ENCODE assay signal across 13 mouse cellular contexts in the genomic region with DNA sequence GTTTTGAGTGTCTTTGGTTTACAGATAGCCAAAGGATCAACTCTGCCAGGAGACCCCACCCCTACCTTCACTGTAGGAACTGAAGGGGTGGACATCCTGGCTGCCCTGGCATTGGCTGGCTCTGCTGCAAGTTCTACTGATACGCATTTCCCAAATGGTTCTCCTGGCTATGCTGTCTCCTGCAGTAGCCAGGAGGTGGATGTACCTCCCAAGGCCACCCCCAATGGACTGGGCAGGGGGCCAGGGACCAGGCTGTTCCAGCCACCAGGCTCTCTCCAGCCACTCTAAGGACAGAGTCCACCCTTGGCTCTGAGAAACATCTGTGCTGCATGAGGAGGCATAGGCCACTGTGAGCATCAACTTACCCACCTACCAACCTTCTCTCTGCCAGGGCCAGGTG.
A peak's percentile ranks its signal among the peaks of the same experiment; 100 is the strongest.
DNase-seq lines count a peak whose midpoint lies in the region; ATAC-seq and TF ChIP-seq lines count a peak whose summit lies in the region.
"Had no signal": no experiment of that assay in that cellular context is flagged by ENCODE, and none has a peak within 500 bp of the region (broad histone marks: within the 10 kb centered on the region; RNA-seq: fewer than 3 reads in every experiment).

No protein-coding gene starts in this region.

- H3K27me3 ChIP-seq in heart, adult 2 months (ENCODE audit: control insufficient read depth, insufficient read depth, low read length) = no peaks in the 10 kb centered on the region
- peaks cover 5% of the 10 kb centered on the region; the same call in 1 of the 2 replicates for H3K27me3 ChIP-seq in heart, embryonic 11.5 days (ENCODE audit: control insufficient read depth, insufficient read depth, low read length)
- no peaks in the 10 kb centered on the region for H3K27me3 ChIP-seq in stomach, postnatal 0 days (ENCODE audit: control insufficient read depth, insufficient read depth, low read length)
- H3K27me3 ChIP-seq in hindbrain, embryonic 11.5 days (ENCODE audit: control insufficient read depth, insufficient read depth, low read length) = no peaks in the 10 kb centered on the region
- H3K27me3 ChIP-seq: hindbrain, embryonic 12.5 days had no signal

- no peaks in the 10 kb centered on the region for H3K36me3 ChIP-seq in heart, adult 2 months (ENCODE audit: control insufficient read depth, insufficient read depth, low read length)
- no peaks in the 10 kb centered on the region for H3K36me3 ChIP-seq in heart, embryonic 11.5 days (ENCODE audit: control insufficient read depth, insufficient read depth, low read length)
- H3K36me3 ChIP-seq in stomach, postnatal 0 days (ENCODE audit: control insufficient read depth, insufficient read depth, low read length) = no peaks in the 10 kb centered on the region
- H3K36me3 ChIP-seq in hindbrain, embryonic 11.5 days (ENCODE audit: control insufficient read depth, insufficient read depth, low read length) = no peaks in the 10 kb centered on the region
- H3K36me3 ChIP-seq: hindbrain, embryonic 12.5 days had no signal

- peak overlapping the region; percentile 28; the same call in 1 of the 2 replicates for H3K27ac ChIP-seq in heart, adult 2 months
- no peak overlapping the region for H3K27ac ChIP-seq in heart, embryonic 11.5 days (ENCODE audit: low read depth, low read length)
- no peak overlapping the region for H3K27ac ChIP-seq in stomach, postnatal 0 days (replicated peaks)
- no peak overlapping the region for H3K27ac ChIP-seq in hindbrain, embryonic 11.5 days (ENCODE audit: low read depth, low read length)
- H3K27ac ChIP-seq: hindbrain, embryonic 12.5 days had no signal

- H3K4me2 ChIP-seq in heart, embryonic 11.5 days = no peak overlapping the region
- H3K4me2 ChIP-seq in stomach, postnatal 0 days (replicated peaks; ENCODE audit: low read depth) = no peak overlapping the region
- no peak overlapping the region for H3K4me2 ChIP-seq in hindbrain, embryonic 11.5 days (replicated peaks; ENCODE audit: low read depth, low read length)
- H3K4me2 ChIP-seq: hindbrain, embryonic 12.5 days; lung, embryonic 14.5 days; midbrain, embryonic 11.5 days had no signal

- no peak for TF ChIP-seq CTCF in heart, adult 2 months (IDR thresholded peaks at IDR 0.05)
- no peak for TF ChIP-seq CTCF in stomach, postnatal 0 days (IDR thresholded peaks at IDR 0.05; ENCODE audit: low read depth)

- WGBS in heart, adult 2 months = 45% methylated on average over 1 of the region's 1 CpGs
- 91% methylated on average over 1 of the region's 1 CpGs for WGBS in heart, embryonic 11.5 days (ENCODE audit: insufficient replicate concordance)
- WGBS in stomach, postnatal 0 days = 70% methylated on average over 1 of the region's 1 CpGs
- WGBS in hindbrain, embryonic 11.5 days = 100% methylated on average over 1 of the region's 1 CpGs

- peaks cover 18% of the 10 kb centered on the region for H3K4me1 ChIP-seq in heart, adult 2 months (ENCODE audit: control insufficient read depth, insufficient read depth, low read length)
- H3K4me1 ChIP-seq in heart, embryonic 11.5 days (ENCODE audit: control insufficient read depth, insufficient read depth, low read length) = peaks cover 9% of the 10 kb centered on the region
- H3K4me1 ChIP-seq in stomach, postnatal 0 days (replicated peaks; ENCODE audit: control insufficient read depth, insufficient read depth) = peaks cover 8% of the 10 kb centered on the region; the same call in 1 of the 2 replicates
- H3K4me1 ChIP-seq in hindbrain, embryonic 11.5 days (replicated peaks; ENCODE audit: control insufficient read depth, insufficient read depth, low read length) = no peaks in the 10 kb centered on the region

- peak; percentile 77 to 81 for DNase-seq in heart, adult 2 months
- DNase-seq in adrenal gland, postnatal 14 days = peak; percentile 84
- peak; percentile 39 to 50 for DNase-seq in gastrocnemius, postnatal 36 days
- peak; percentile 80 to 93 for DNase-seq in kidney, postnatal 25 days
- DNase-seq in stomach, postnatal 0 days (ENCODE audit: low spot score) = no peak
- DNase-seq in spleen, postnatal 14 days (ENCODE audit: low spot score in 2 of 2) = no peak
- DNase-seq in hindbrain, embryonic 11.5 days (ENCODE audit: low spot score) = no peak
- DNase-seq: cerebellum, adult 11-12 months; right cerebral cortex, adult 18-20 months had no signal

- no peak overlapping the region for H3K4me3 ChIP-seq in heart, adult 2 months
- H3K4me3 ChIP-seq in heart, embryonic 11.5 days (ENCODE audit: low read depth, low read length) = no peak overlapping the region
- no peak overlapping the region for H3K4me3 ChIP-seq in stomach, postnatal 0 days (ENCODE audit: low read depth, low read length)
- no peak overlapping the region for H3K4me3 ChIP-seq in hindbrain, embryonic 11.5 days (ENCODE audit: low read depth, low read length)
- H3K4me3 ChIP-seq: hindbrain, embryonic 12.5 days had no signal

- TF ChIP-seq EP300 in heart, adult 2 months (IDR thresholded peaks at IDR 0.05; ENCODE audit: insufficient read depth, low read depth, low read length) = peak; percentile 42; the same call in 1 of the 2 replicates
- TF ChIP-seq EP300 in stomach, postnatal 0 days (optimal IDR thresholded peaks at IDR 0.05) = no peak

- ATAC-seq in heart, embryonic 11.5 days (replicated peaks; ENCODE audit: insufficient number of reproducible peaks, low FRiP score, low TSS enrichment) = no peak
- no peak for ATAC-seq in stomach, postnatal 0 days (ENCODE audit: low FRiP score, low TSS enrichment)
- no peak for ATAC-seq in hindbrain, embryonic 11.5 days (ENCODE audit: low FRiP score)

- no peaks in the 10 kb centered on the region for H3K79me2 ChIP-seq in heart, adult 2 months (replicated peaks; ENCODE audit: control insufficient read depth, insufficient read depth, low read length)

- H3K9me3 ChIP-seq in heart, embryonic 11.5 days (replicated peaks; ENCODE audit: control insufficient read depth, low read length) = no peaks in the 10 kb centered on the region
- H3K9me3 ChIP-seq in stomach, postnatal 0 days (ENCODE audit: control insufficient read depth, low read length) = no peaks in the 10 kb centered on the region
- H3K9me3 ChIP-seq in hindbrain, embryonic 11.5 days (ENCODE audit: control insufficient read depth, low read length) = no peaks in the 10 kb centered on the region
- H3K9me3 ChIP-seq: hindbrain, embryonic 12.5 days had no signal

- TF ChIP-seq POLR2A in heart, adult 2 months (IDR thresholded peaks at IDR 0.05; ENCODE audit: insufficient read depth, low read depth, low read length) = no peak

- intact Hi-C loops in heart, adult 2 months (cut with DNase I) = loop anchor here (5.0 kb wide), 1 partner anchor 80 kb away; the partner anchor contains the start of gene Rxra
- intact Hi-C loops in gastrocnemius, postnatal 36 days (cut with DNase I) = no loop called here

- no peak overlapping the region for H3K9ac ChIP-seq in heart, adult 2 months (ENCODE audit: low read depth, low read length)
- no peak overlapping the region for H3K9ac ChIP-seq in heart, embryonic 11.5 days (ENCODE audit: low read depth, low read length)
- no peak overlapping the region for H3K9ac ChIP-seq in stomach, postnatal 0 days (ENCODE audit: low read length)
- H3K9ac ChIP-seq in hindbrain, embryonic 11.5 days (ENCODE audit: low read depth, low read length) = no peak overlapping the region
- H3K9ac ChIP-seq: hindbrain, embryonic 12.5 days; lung, embryonic 14.5 days had no signal

Comparison
In these comparisons a context has a peak if more than half of its experiments do, and no peak if none do; other contexts are left out.
1. DNase-seq: peak in heart, adult 2 months (2 of 2), adrenal gland, postnatal 14 days (single experiment), gastrocnemius, postnatal 36 days (2 of 2) and kidney, postnatal 25 days (2 of 2); none in stomach, postnatal 0 days (single experiment), spleen, postnatal 14 days (0 of 2) and hindbrain, embryonic 11.5 days (single experiment).